Mouse (Mus musculus) limb, embryonic 14.5 days (tissue): ENCODE measurements around the gene Olfr815. TPM values are rescaled to one million over a fixed set of nuclear protein-coding genes. Genes with fewer than 3 reads are reported as not detected.
"Not testable (repeated sequence)": the region's sequence is repeated elsewhere in the genome, so short reads cannot be mapped to it uniquely, and the experiment has no call there.

Experiments
- ATAC-seq: fragments of 200-750 bp; cut with Nextera tagmentation; 2 replicates; pipeline ENCODE4 v1.8.0; 2017; ENCODE audit warnings: low read depth, moderate number of reproducible peaks, moderate TSS enrichment; ENCODE audit not compliant: low FRiP score
- DNase-seq: peaks from one replicate; pipeline ENCODE4 v3.0.0-alpha.2; 2015; ENCODE audit warnings: low spot score
- H3K27ac ChIP-seq: fragments of 300-500 bp; sonication (generic); replicated peaks from 2 replicates; pipeline ENCODE4 v1.5.1; 2014; ENCODE audit warnings: low read depth, mild to moderate bottlenecking, low read length, moderate library complexity, mixed read lengths
- H3K27me3 ChIP-seq: fragments of 300-500 bp; sonication (generic); 2 replicates; pipeline ENCODE4 v1.6.1; 2014; ENCODE audit warnings: low read length, mixed read lengths; ENCODE audit not compliant: control insufficient read depth, insufficient read depth
- H3K36me3 ChIP-seq: fragments of 300-500 bp; sonication (generic); 2 replicates; pipeline ENCODE4 v1.6.1; 2014; ENCODE audit warnings: mild to moderate bottlenecking, low read length, moderate library complexity, mixed read lengths; ENCODE audit not compliant: control insufficient read depth, insufficient read depth
- H3K4me1 ChIP-seq: fragments of 300-500 bp; sonication (generic); 2 replicates; pipeline ENCODE4 v1.6.1; 2014; ENCODE audit warnings: antibody characterized with exemption, low read length, mixed read lengths; ENCODE audit not compliant: control insufficient read depth, insufficient read depth
- H3K4me2 ChIP-seq: fragments of 300-500 bp; sonication (generic); replicated peaks from 2 replicates; pipeline ENCODE4 v1.6.1; 2014; ENCODE audit warnings: low read depth, mild to moderate bottlenecking, low read length, moderate library complexity; ENCODE audit not compliant: severe bottlenecking
- H3K4me3 ChIP-seq: fragments of 300-500 bp; sonication (generic); replicated peaks from 2 replicates; pipeline ENCODE4 v1.5.1; 2014; ENCODE audit warnings: low read length
- H3K9ac ChIP-seq: fragments of 300-500 bp; sonication (generic); 2 replicates; pipeline ENCODE4 v1.6.1; 2014; ENCODE audit warnings: mild to moderate bottlenecking, low read depth, low read length, moderate library complexity; ENCODE audit not compliant: severe bottlenecking
- H3K9me3 ChIP-seq: fragments of 300-500 bp; sonication (generic); 2 replicates; pipeline ENCODE4 v1.6.1; 2016; ENCODE audit warnings: low read length; ENCODE audit not compliant: control insufficient read depth
- POLR2A ChIP-seq: fragments of 200-500 bp; IDR thresholded peaks from 2 replicates; pipeline ENCODE4 v1.8.0; 2012; ENCODE audit warnings: inconsistent platforms, mild to moderate bottlenecking, moderate library complexity, borderline replicate concordance; ENCODE audit not compliant: insufficient read depth, insufficient read length; ENCODE audit errors: extremely low read depth
- WGBS: fragments of 180-500 bp; shearing (Covaris S2); extraction: QIAGEN DNeasy Blood & Tissue Kit; methylation state at CpG from one replicate; pipeline ENCODE4 v1.1.7; 2014; 5-methylcytosine and 5-hydroxymethylcytosine counted together
- polyA plus RNA-seq, 2 experiments: library from polyadenylated mRNA; depleted of rRNA in 1 of 2; stranded (reverse) in 1 of 2; unstranded in 1 of 2; fragments of >200 nt; fragmentation: Nextera tagmentation in 1 of 2; extraction: Ambion mirVana in 1 of 2; gene quantifications; 2 replicates each; pipeline versions ENCODE4 v1.2.1 to v1.2.3; 2012 to 2014

Gene Olfr815
- not detected in 2 replicates for polyA plus RNA-seq (2012; rRNA removed)
- not detected in 2 replicates for polyA plus RNA-seq (2014; fragmentation: Nextera tagmentation; extraction: Ambion mirVana)

GRCm38 (mm10) chr10:129905767-129906166, at the start of gene Olfr815:
TSS of gene Olfr815 (minus strand) at chr10:129905867.
- DNase-seq, H3K27ac ChIP-seq, ATAC-seq, H3K4me1 ChIP-seq, H3K4me3 ChIP-seq, H3K9ac ChIP-seq, H3K4me2 ChIP-seq, H3K36me3 ChIP-seq, H3K27me3 ChIP-seq, H3K9me3 ChIP-seq: not testable (repeated sequence)
- WGBS, result 100% methylated on average over 1 of the region's 1 CpGs

- no peak within 1 kb of the TSS for H3K9ac ChIP-seq
- DNase-seq (no peak), ATAC-seq (no peak)
- no peaks in the 10 kb centered on the region for H3K27me3 ChIP-seq
- TF ChIP-seq POLR2A, result no peak
- 78% methylated on average over 2 of the region's 2 CpGs for WGBS
- H3K4me3 ChIP-seq, result no peak within 1 kb of the TSS
- H3K27ac ChIP-seq, result no peak within 1 kb of the TSS
- H3K9me3 ChIP-seq, result no peaks in the 10 kb centered on the region
- no peak within 1 kb of the TSS for H3K4me2 ChIP-seq
- no peaks in the 10 kb centered on the region for H3K4me1 ChIP-seq
- H3K36me3 ChIP-seq, result no peaks in the 10 kb centered on the region
Observed at GRCm38 (mm10) chr10:129949000-129949399, 43.3 kb upstream of the Olfr815 start, which contains the start of gene Olfr818. TSS of gene Olfr818 (minus strand) at chr10:129949100.

- Histone ChIP-seq H3K9ac (no peak within 1 kb of the TSS), H3K4me1 (no peaks in the 10 kb centered on the region), H3K4me2 (no peak within 1 kb of the TSS), H3K9me3 (no peaks in the 10 kb centered on the region), H3K27ac (no peak within 1 kb of the TSS), H3K4me3 (no peak within 1 kb of the TSS), H3K27me3 (no peaks in the 10 kb centered on the region), H3K36me3 (no peaks in the 10 kb centered on the region)
- WGBS, result 65% methylated on average over 1 of the region's 1 CpGs
- no peak for TF ChIP-seq POLR2A
- ATAC-seq, result no peak
- DNase-seq, result no peak
Observed at GRCm38 (mm10) chr10:129915497-129915896, 9.8 kb upstream of the Olfr815 start, which contains the start of gene Olfr816. TSS of gene Olfr816 (minus strand) at chr10:129915597.

GRCm38 (mm10) chr10:129885934-129886333, 19.7 kb downstream of the Olfr815 start:
- Histone ChIP-seq H3K9ac (no peak overlapping the region), H3K4me2 (no peak overlapping the region), H3K36me3 (no peaks in the 10 kb centered on the region), H3K4me1 (no peaks in the 10 kb centered on the region), H3K4me3 (no peak overlapping the region), H3K27me3 (no peaks in the 10 kb centered on the region), H3K27ac (no peak overlapping the region), H3K9me3 (no peaks in the 10 kb centered on the region)
- DNase-seq, result no peak
- WGBS, result 93% methylated on average over 7 of the region's 7 CpGs
- no peak for ATAC-seq
- TF ChIP-seq POLR2A, result no peak

- not testable (repeated sequence) for H3K9ac ChIP-seq, ATAC-seq, H3K27ac ChIP-seq, H3K36me3 ChIP-seq, H3K4me1 ChIP-seq, H3K4me3 ChIP-seq, H3K4me2 ChIP-seq, DNase-seq, H3K9me3 ChIP-seq, H3K27me3 ChIP-seq
- WGBS, result 67% methylated on average over 6 of the region's 6 CpGs
Observed at GRCm38 (mm10) chr10:129885496-129885895, 20.2 kb downstream of the Olfr815 start.

GRCm38 (mm10) chr10:129879751-129880150, 25.9 kb downstream of the Olfr815 start, which contains the start of gene Olfr814:
TSS of gene Olfr814 (minus strand) at chr10:129879851.
- H3K27ac ChIP-seq, H3K27me3 ChIP-seq, H3K9me3 ChIP-seq, H3K36me3 ChIP-seq, ATAC-seq, DNase-seq, H3K9ac ChIP-seq, H3K4me1 ChIP-seq, H3K4me3 ChIP-seq, H3K4me2 ChIP-seq: not testable (repeated sequence)
- no CpG with 5 or more reads among the region's 1 CpGs for WGBS
